Mouse (Mus musculus) layer of hippocampus, adult 2 months (tissue): ENCODE measurements around the gene Ppid. TPM values are rescaled to one million over a fixed set of nuclear protein-coding genes. Genes with fewer than 3 reads are reported as not detected.

Source experiments
- DNase-seq, 2 experiments: peaks; one replicate each; pipeline ENCODE4 v3.0.0; 2022; ENCODE audit warnings: low spot score in 2 of 2
- H3K27ac ChIP-seq: fragments of 200-600 bp; 2 replicates; pipeline ENCODE4 v1.8.1; 2022
- H3K4me3 ChIP-seq: fragments of 200-600 bp; 2 replicates; pipeline ENCODE4 v1.8.1; 2022; ENCODE audit warnings: mild to moderate bottlenecking
- CTCF ChIP-seq: fragments of 200-600 bp; conservative IDR thresholded peaks from 2 replicates; pipeline ENCODE4 v1.8.1; 2022; ENCODE audit warnings: antibody characterized with exemption, mild to moderate bottlenecking, moderate library complexity
- long read RNA-seq, 2 experiments: library from polyadenylated mRNA; stranded (forward); transcript quantifications; one replicate each; pipeline ENCODE4 v2.0.0; 2021; ENCODE audit warnings: borderline mapping rate in 2 of 2
- total RNA-seq, 2 experiments: library from RNA; stranded (reverse); gene quantifications; 2 replicates each; pipeline ENCODE4 v1.2.3; 2021

Ppid gene
- 10 to 100 TPM; 77.8 to 85.7 TPM for total RNA-seq
- long read RNA-seq, experiment 1, transcript Ppid-201 (10 exons, 1,752 nt) = major isoform, 43 of 55 reads
- long read RNA-seq, experiment 1, transcript Ppid-204 (9 exons, 3,777 nt) = minor isoform, 8 of 55 reads
- long read RNA-seq, experiment 1, partial matches to known transcripts = 1 of 55 reads
- long read RNA-seq, experiment 1, other reads (novel, unspliced or antisense) = 3 of 55 reads
- long read RNA-seq, experiment 2, transcript Ppid-204 (9 exons, 3,777 nt) = minor isoform, 14 of 75 reads
- long read RNA-seq, experiment 2, transcript Ppid-201 (10 exons, 1,752 nt) = major isoform, 57 of 75 reads
- long read RNA-seq, experiment 2, partial matches to known transcripts = 2 of 75 reads
- long read RNA-seq, experiment 2, other reads (novel, unspliced or antisense) = 2 of 75 reads

DNA sequence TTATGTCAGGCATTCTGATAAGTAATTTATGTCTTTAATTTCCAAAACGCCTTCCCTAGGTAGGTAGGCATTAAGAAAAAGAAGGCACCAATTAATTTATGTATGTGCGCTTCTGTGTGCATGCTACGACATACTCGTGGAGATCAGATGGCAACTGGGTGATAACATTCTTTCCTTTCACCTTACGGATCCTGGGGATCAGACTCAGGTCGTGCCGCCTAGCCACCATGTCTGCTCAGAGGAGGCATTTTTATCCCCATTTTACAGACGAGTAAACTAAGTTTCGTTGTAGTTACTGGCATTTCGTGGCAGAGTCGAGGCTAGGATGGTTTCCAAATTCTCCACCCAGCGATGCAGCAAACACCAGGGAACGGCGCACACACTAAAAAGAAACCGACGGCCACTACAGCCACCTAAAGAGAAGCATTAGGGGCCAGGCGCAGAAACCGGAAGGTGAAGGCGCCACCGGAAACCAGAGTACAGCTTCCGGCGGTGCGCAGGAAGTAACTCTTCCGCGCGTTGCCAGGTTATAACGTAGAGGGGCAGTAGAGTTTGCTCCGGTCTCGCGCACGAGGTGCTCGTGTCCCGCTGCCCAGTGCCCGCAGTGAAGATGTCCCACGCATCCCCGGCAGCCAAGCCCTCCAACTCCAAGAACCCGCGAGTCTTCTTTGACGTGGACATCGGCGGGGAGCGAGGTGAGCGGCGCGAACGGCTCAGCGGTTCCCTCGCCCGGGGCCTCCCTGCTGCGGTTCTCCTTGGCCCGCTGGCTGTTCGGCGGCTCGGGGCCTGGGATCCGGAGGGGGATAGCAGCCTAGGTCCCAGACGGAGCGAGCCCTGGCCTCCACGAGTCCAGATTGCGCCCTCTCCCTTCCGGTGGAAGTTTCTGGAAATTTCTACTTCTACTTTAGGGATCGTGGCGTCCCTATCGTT lies at the start of gene Ppid:
Gene Ppid (plus strand): TSS at position 480 of the 930 bp plus-strand sequence.
- Histone ChIP-seq H3K4me3 (peak within 1 kb of the TSS; percentile 93), H3K27ac (peak within 1 kb of the TSS; percentile 81)
- peak; percentile 76 to 77 for DNase-seq
- TF ChIP-seq CTCF = peak; percentile 47

DNA sequence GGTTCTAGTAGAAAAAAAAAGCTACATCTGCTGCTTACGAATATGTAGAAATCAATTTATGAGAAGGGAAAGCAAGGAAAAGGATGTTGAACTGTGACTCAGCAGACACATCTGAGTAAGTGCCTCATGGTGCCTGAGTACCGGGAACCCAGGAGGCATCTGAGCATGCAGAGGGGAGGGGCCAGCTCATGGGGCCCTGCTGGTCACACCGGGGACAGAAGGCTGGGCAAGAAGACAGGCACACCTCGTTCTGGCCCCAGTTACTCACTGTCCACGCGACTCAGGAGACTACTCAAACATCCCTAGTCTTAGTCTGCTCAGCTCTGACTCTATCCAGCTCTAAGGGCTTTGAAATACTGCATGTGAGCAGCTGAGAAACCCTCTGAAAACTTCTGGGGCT lies 48.6 kb upstream of the Ppid start:
- H3K27ac ChIP-seq = no peak overlapping the region
- 0 out of 2 replicates have a peak, but pooled peaks have one; percentile 6 for TF ChIP-seq CTCF

DNA sequence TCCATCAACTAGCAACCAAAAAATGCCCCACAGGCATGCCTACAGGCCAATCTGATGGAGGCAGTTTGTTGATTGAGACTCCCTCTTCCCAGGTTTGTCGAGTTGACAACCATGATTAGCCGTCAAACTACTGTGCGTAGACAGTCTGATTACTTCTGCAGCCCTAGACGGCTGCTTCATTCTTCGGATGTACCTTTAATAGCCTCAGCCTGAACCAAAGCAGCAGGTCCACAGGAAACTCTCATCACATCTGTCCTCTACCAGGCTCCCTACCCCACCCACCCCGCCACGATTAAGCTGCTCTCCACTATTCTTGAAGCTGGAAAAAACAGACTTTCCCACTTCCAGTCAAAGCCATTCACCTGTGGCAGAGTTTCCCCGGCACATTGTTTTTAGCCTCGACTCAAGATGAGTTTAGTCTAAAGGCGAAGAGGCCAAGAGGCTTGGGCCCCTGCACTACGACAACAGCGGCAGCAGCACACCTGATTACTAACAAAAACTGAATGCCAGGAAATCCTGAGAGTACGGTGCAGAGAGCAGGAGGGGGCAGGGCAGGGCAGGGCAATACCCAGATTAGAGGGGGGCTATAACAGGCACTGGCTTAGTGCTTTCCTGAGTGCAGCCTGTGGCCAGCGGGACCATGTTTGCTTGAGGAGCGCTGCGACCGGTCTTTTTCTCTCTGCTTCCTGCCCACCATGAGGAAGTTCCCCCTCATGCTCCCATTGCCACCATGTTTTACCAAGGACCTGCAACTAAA lies 42.3 kb upstream of the Ppid start:
- no peak for TF ChIP-seq CTCF
- Histone ChIP-seq H3K27ac (peak overlapping the region; percentile 65; the same call in 1 of the 2 replicates), H3K4me3 (no peak overlapping the region)
- DNase-seq = no peak

More for the DNA sequence above, 48.6 kb upstream of the Ppid start:
- H3K4me3 ChIP-seq = no peak overlapping the region
- no peak for DNase-seq

DNA sequence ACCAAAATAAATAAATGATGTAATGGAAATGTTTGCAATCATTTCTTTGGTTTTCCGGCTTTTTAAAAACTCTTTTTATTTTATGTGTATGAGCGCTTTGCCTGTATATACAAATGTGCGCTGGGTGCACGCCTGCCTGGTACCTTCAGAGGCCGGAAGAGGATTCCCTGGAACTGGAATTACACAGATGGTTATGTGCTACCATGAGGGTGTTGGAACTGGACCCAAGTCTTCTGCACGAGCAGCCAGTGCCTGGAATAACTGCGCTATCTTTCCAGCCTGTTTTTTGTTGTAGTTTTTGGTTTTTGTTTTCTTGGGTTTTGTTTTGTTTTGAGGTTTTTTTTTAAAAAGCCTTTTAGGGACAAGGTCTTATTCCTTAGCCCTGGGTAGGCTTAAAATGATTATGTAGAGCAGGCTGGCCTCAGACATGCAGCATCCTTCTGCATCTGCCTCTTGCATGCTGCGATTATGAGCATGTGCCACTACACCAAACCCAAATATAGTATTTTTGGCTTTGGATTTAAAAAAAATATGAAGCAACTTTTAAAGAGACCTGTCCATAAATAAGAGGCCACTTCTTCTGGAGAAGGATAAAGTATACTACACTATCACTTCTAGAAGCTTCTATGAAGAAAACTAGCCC lies 41.3 kb upstream of the Ppid start:
- Histone ChIP-seq H3K27ac (peak overlapping the region; percentile 65), H3K4me3 (no peak overlapping the region)
- DNase-seq = peak; percentile 21 to 36
- TF ChIP-seq CTCF = no peak

DNA sequence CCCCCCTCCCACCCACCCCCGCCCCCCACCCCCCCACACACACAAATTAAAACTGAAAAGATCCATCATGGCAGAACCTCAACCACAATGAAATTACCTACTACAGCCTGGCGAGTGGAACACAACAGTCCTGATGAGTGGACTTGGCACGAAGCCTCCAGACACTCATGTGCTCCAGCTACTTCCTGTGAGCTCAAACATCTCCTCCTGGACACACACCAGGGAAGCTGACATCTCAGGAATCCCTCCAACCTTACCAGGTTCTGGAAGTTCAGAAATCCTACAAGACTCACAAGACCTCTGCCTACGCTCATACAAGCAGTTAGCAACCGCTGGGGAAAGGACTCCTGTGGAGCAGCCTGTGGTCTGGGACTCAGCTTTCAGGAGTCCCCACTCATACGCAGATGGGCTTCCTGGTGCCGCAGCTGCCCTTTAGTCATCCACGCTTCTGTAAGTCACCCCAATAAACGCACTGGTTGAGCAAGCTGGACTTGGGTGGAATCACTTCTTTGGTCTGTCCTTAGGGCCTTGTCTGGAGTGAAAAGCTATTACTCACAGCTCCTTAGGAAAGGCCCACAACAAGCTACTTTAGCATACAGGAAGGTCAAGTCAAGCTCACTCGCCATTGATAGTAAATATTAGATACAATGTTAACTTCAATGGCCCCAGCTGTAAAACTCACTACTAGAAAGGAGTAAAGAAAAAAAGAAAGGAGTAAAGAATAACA lies 39.2 kb upstream of the Ppid start:
- Histone ChIP-seq H3K4me3 (no peak overlapping the region), H3K27ac (no peak overlapping the region)
- DNase-seq = no peak
- TF ChIP-seq CTCF = no peak

DNA sequence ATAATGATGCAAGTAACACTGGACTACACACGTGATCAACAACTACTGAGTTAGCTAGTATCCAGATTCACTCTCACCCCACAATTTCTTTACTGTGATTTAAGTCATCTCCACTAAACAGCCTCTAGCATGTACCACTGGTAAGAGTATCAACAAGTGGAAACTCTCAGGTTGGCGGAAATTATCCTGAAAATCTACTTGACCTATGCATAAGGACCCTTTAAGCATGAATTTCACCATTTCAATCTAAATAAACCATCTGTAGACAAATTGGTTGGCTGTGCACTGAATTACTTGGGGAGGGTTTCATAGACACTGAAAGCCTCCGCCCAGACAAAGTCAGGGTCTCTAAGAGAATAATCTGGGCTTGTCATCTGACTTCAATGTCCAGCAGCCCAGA lies 37.4 kb upstream of the Ppid start:
- TF ChIP-seq CTCF = no peak
- no peak for DNase-seq
- H3K27ac ChIP-seq = no peak overlapping the region
- H3K4me3 ChIP-seq = no peak overlapping the region

DNA sequence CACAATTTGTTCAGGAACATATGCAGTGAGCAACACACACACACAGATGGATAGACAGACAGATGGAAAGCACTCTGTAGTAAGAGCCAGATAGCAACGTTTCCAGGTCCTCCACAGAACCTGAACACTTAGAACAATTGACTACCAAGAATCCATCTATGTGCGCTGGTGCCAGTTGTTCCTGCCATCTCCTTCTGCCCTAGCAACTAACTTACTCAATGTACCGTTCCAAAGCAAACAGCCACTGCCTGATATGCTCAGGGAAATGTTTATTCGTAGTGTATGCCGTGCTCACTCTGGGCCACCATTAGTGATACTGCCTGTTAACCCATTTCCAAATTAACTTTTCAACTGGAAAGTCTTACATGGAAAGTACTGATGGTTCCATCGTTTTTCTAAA lies 36.1 kb upstream of the Ppid start:
- Histone ChIP-seq H3K27ac (peak overlapping the region; percentile 5; the same call in 1 of the 2 replicates), H3K4me3 (no peak overlapping the region)
- no peak for TF ChIP-seq CTCF
- no peak for DNase-seq

DNA sequence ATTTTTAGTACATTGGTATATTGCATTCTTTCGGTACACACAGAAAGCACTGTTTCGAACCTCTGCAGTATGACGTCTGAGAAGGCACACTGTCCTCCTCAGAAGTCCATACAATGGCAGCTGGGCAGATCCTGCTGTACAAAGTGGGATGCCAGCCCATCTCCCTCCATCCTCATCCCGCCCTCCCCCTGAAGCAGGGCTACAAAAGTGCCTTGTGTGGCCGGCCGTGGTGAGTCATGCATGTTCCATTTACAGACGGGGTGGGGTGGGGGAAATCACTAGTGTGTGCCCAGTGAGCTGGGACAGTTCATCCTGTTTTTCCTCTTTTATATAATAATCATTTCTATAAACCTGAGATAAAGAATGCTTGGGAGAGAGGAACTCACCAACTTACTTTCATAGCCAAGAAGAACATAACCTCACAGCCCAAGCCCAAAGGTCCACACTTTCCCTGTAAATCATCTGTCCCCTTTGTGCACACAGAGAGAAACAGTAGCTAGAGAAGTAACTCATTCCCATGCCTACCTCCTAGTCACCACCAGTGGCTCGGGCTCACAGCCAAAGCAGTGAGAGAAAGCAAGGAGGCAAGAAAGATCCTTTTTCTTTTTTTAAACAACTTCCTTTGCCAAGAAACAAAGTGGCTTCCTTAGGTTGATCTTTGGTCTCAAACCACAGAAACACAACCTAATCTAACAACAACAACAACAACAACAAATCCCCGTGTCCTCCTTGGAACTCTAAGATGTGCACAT lies 31.9 kb upstream of the Ppid start:
- no peak overlapping the region for H3K4me3 ChIP-seq
- peak; percentile 29; the same call in 1 of the 2 replicates for TF ChIP-seq CTCF
- DNase-seq = peak in 1 of 2 experiments; percentile 29
- H3K27ac ChIP-seq = peak overlapping the region; percentile 61; the same call in 1 of the 2 replicates

DNA sequence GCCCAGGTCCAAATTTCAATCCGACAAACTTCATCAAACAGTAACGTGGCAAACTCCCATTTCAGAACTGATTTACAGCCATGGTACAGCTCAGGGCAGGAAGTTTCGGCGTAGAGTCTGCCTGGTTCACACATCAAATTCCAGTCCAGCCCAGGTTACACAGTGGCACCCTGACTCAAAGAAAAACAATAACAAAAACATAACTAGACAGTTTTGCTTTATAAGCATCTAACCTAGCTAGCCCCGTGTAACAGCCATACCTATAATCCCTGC lies 31.4 kb upstream of the Ppid start:
- Histone ChIP-seq H3K4me3 (no peak overlapping the region), H3K27ac (peak overlapping the region; percentile 61; the same call in 1 of the 2 replicates)
- DNase-seq = no peak
- TF ChIP-seq CTCF = no peak

DNA sequence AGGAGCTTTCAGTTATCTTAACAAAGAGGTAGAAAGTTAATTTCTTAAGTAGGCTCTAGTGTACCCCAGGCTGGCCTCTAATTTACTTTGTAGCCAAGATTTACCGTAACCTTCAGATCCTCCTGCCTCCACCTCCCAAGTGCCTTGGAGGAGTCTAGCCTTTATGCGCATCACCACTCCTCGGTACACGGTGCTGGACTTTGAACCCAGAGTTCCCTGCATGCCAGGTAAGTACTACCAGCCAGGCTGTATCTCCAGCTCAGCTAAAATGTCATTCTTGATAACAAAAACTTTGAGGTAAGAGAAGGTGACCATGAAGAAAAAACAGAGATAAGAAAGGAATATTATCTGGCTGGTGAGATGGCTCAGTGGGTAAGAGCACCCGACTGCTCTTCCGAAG lies 30.6 kb upstream of the Ppid start:
- no peak for TF ChIP-seq CTCF
- no peak overlapping the region for H3K4me3 ChIP-seq
- H3K27ac ChIP-seq = no peak overlapping the region
- DNase-seq = no peak
